Mouse (Mus musculus): ENCODE measurements around the gene Ehmt1. TPM values are rescaled to one million over a fixed set of nuclear protein-coding genes. Genes with fewer than 3 reads are reported as not detected.

Gene Ehmt1
- polyA plus RNA-seq, 1 experiment = 32.2 TPM

GRCm38 (mm10) chr2:24926345-24926964 lies 7.0 kb upstream of the Ehmt1 start:
- WGBS = 86% methylated on average over 9 of the region's 9 CpGs
- Histone ChIP-seq H3K36me3 (ENCODE audit: control insufficient read depth, insufficient read depth, low read length) (peaks cover 17% of the 10 kb centered on the region; the same call in 1 of the 2 replicates), H3K27me3 (ENCODE audit: control insufficient read depth, insufficient read depth, low read length) (no peaks in the 10 kb centered on the region), H3K4me3 (ENCODE audit: low read depth, low read length) (no peak overlapping the region), H3K27ac (ENCODE audit: insufficient read depth, low read depth, low read length) (no peak overlapping the region), H3K4me1 (ENCODE audit: control insufficient read depth, insufficient read depth, insufficient read length, low read length) (peaks cover 3% of the 10 kb centered on the region)
- no peak for TF ChIP-seq CTCF (IDR thresholded peaks at IDR 0.05; ENCODE audit: extremely low read depth, insufficient read length, insufficient replicate concordance, low read depth, low read length)
- no peak for TF ChIP-seq POLR2A (IDR thresholded peaks at IDR 0.05; ENCODE audit: low read depth, low read length)

DNA sequence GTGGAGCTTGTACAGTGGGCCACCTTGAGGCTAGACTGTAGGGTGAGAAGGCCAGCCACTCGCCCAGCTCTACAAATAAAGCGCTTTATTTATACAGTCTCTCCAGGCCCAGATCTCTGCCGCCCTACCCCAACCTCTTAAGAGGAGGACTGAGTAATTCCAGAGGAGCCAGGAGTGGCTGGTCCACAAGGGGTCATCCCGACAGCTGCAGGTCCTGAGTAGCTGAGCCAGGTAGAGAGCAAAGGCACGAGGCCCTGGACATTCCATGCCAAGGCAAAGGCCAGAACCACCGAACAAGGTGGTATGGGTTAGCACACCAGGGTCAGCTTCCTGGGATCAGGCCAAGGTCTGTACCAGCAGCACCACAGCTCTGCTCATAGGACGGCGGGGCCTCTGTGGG lies 5.9 kb upstream of the Ehmt1 start:
- peaks cover 17% of the 10 kb centered on the region; the same call in 1 of the 2 replicates for H3K36me3 ChIP-seq (ENCODE audit: control insufficient read depth, insufficient read depth, low read length)
- no peak overlapping the region for H3K27ac ChIP-seq (ENCODE audit: insufficient read depth, low read depth, low read length)
- WGBS = 86% methylated on average over 8 of the region's 8 CpGs
- peaks cover 3% of the 10 kb centered on the region for H3K4me1 ChIP-seq (ENCODE audit: control insufficient read depth, insufficient read depth, insufficient read length, low read length)
- no peaks in the 10 kb centered on the region for H3K27me3 ChIP-seq (ENCODE audit: control insufficient read depth, insufficient read depth, low read length)
- no peak overlapping the region for H3K4me3 ChIP-seq (ENCODE audit: low read depth, low read length)
- TF ChIP-seq POLR2A (IDR thresholded peaks at IDR 0.05; ENCODE audit: low read depth, low read length) (no peak), CTCF (IDR thresholded peaks at IDR 0.05; ENCODE audit: extremely low read depth, insufficient read length, insufficient replicate concordance, low read depth, low read length) (no peak)

- H3K27ac ChIP-seq (ENCODE audit: insufficient read depth, low read depth, low read length) = no peak overlapping the region
- peaks cover 17% of the 10 kb centered on the region; the same call in 1 of the 2 replicates for H3K36me3 ChIP-seq (ENCODE audit: control insufficient read depth, insufficient read depth, low read length)
- H3K4me1 ChIP-seq (ENCODE audit: control insufficient read depth, insufficient read depth, insufficient read length, low read length) = peaks cover 3% of the 10 kb centered on the region; the same call in 1 of the 2 replicates
- H3K27me3 ChIP-seq (ENCODE audit: control insufficient read depth, insufficient read depth, low read length) = no peaks in the 10 kb centered on the region
- TF ChIP-seq CTCF (IDR thresholded peaks at IDR 0.05; ENCODE audit: extremely low read depth, insufficient read length, insufficient replicate concordance, low read depth, low read length) = no peak
- no peak for TF ChIP-seq POLR2A (IDR thresholded peaks at IDR 0.05; ENCODE audit: low read depth, low read length)
- no peak overlapping the region for H3K4me3 ChIP-seq (ENCODE audit: low read depth, low read length)
- 37% methylated on average over 2 of the region's 2 CpGs for WGBS
These were observed 4.1 kb upstream of the Ehmt1 start for GRCm38 (mm10) chr2:24923561-24923960.

DNA sequence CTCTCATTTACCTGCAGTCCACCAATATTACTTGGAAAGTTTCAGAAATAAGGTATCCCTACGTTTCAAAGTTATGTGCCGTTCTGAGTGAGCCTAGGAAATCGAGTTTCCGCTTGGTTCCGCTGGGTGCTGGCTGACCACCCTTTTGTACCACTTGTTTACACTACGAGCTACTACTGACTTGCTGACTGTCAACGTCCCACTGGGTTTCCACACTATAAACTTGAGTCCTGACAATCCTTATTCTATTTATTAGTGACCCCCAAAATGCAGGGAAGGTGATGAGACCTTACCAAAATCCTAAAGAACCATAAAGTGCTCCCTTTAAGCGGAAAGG lies 393 bp upstream of the Ehmt1 start:
- Histone ChIP-seq H3K27ac (ENCODE audit: insufficient read depth, low read depth, low read length) (peak overlapping the region; percentile 59), H3K4me1 (ENCODE audit: control insufficient read depth, insufficient read depth, insufficient read length, low read length) (peaks cover 4% of the 10 kb centered on the region; the same call in 1 of the 2 replicates), H3K27me3 (ENCODE audit: control insufficient read depth, insufficient read depth, low read length) (no peaks in the 10 kb centered on the region), H3K36me3 (ENCODE audit: control insufficient read depth, insufficient read depth, low read length) (0 out of 2 replicates have a peak, but pooled peaks cover 2% of the 10 kb centered on the region), H3K4me3 (ENCODE audit: low read depth, low read length) (peak overlapping the region; percentile 54)
- TF ChIP-seq POLR2A (IDR thresholded peaks at IDR 0.05; ENCODE audit: low read depth, low read length) = no peak
- TF ChIP-seq CTCF (IDR thresholded peaks at IDR 0.05; ENCODE audit: extremely low read depth, insufficient read length, insufficient replicate concordance, low read depth, low read length) = no peak
- WGBS = 7% methylated on average over 8 of the region's 8 CpGs

- H3K27me3 ChIP-seq (ENCODE audit: control insufficient read depth, insufficient read depth, low read length) = no peaks in the 10 kb centered on the region
These were observed 4.7 kb downstream of the Ehmt1 start for GRCm38 (mm10) chr2:24914762-24915161.

GRCm38 (mm10) chr2:24912589-24912988 lies 6.8 kb downstream of the Ehmt1 start:
- Histone ChIP-seq H3K27me3 (ENCODE audit: control insufficient read depth, insufficient read depth, low read length) (no peaks in the 10 kb centered on the region), H3K4me3 (ENCODE audit: low read depth, low read length) (no peak overlapping the region), H3K36me3 (ENCODE audit: control insufficient read depth, insufficient read depth, low read length) (0 out of 2 replicates have a peak, but pooled peaks cover 2% of the 10 kb centered on the region), H3K27ac (ENCODE audit: insufficient read depth, low read depth, low read length) (no peak overlapping the region), H3K4me1 (ENCODE audit: control insufficient read depth, insufficient read depth, insufficient read length, low read length) (peaks cover under 1% of the 10 kb centered on the region; the same call in 1 of the 2 replicates)
- no peak for TF ChIP-seq CTCF (IDR thresholded peaks at IDR 0.05; ENCODE audit: extremely low read depth, insufficient read length, insufficient replicate concordance, low read depth, low read length)
- no peak for TF ChIP-seq POLR2A (IDR thresholded peaks at IDR 0.05; ENCODE audit: low read depth, low read length)

More at GRCm38 (mm10) chr2:24914762-24915161, 4.7 kb downstream of the Ehmt1 start:
- 0 out of 2 replicates have a peak, but pooled peaks cover 2% of the 10 kb centered on the region for H3K36me3 ChIP-seq (ENCODE audit: control insufficient read depth, insufficient read depth, low read length)
- H3K27ac ChIP-seq (ENCODE audit: insufficient read depth, low read depth, low read length) = no peak overlapping the region
- H3K4me3 ChIP-seq (ENCODE audit: low read depth, low read length) = no peak overlapping the region
- peaks cover 4% of the 10 kb centered on the region; the same call in 1 of the 2 replicates for H3K4me1 ChIP-seq (ENCODE audit: control insufficient read depth, insufficient read depth, insufficient read length, low read length)
- TF ChIP-seq CTCF (IDR thresholded peaks at IDR 0.05; ENCODE audit: extremely low read depth, insufficient read length, insufficient replicate concordance, low read depth, low read length) = no peak
- TF ChIP-seq POLR2A (IDR thresholded peaks at IDR 0.05; ENCODE audit: low read depth, low read length) = no peak
- WGBS = 75% methylated on average over 3 of the region's 3 CpGs

DNA sequence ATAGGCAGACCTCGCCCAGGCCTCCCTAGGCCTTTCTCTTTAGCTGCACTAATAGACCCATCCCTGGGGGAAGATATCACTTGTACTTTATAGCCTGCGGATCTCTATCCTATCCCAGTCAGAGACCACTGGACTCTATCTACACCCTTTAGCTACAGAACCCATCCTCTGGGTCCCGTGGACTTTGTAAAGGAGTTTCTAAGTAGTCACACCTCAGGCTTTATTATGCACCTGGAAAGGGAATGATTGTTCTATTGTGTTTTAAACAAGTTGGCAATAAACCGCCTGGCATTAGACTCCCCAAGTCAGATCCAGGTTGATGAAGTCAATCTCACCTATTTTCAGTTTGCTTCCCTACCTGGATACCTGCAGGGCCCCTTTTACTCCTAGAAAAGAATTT lies 7.2 kb downstream of the Ehmt1 start:
- H3K27ac ChIP-seq (ENCODE audit: insufficient read depth, low read depth, low read length) = no peak overlapping the region
- H3K27me3 ChIP-seq (ENCODE audit: control insufficient read depth, insufficient read depth, low read length) = no peaks in the 10 kb centered on the region
- 70% methylated on average over 4 of the region's 4 CpGs for WGBS
- no peaks in the 10 kb centered on the region for H3K4me1 ChIP-seq (ENCODE audit: control insufficient read depth, insufficient read depth, insufficient read length, low read length)
- H3K36me3 ChIP-seq (ENCODE audit: control insufficient read depth, insufficient read depth, low read length) = 0 out of 2 replicates have a peak, but pooled peaks cover 2% of the 10 kb centered on the region
- no peak overlapping the region for H3K4me3 ChIP-seq (ENCODE audit: low read depth, low read length)
- no peak for TF ChIP-seq CTCF (IDR thresholded peaks at IDR 0.05; ENCODE audit: extremely low read depth, insufficient read length, insufficient replicate concordance, low read depth, low read length)
- TF ChIP-seq POLR2A (IDR thresholded peaks at IDR 0.05; ENCODE audit: low read depth, low read length) = no peak

Measured in small intestine, adult 2 months (tissue).